Mouse (Mus musculus): ENCODE measurements around the gene Gprc5c. TPM values are rescaled to one million over a fixed set of nuclear protein-coding genes. Genes with fewer than 3 reads are reported as not detected.

Gprc5c gene
- polyA plus RNA-seq, 1 experiment from 2014 or later = 39.2 TPM

- Histone ChIP-seq H3K4me3 (ENCODE audit: low read depth, low read length) (no peak overlapping the region), H3K9me3 (ENCODE audit: low read depth, low read length) (no peaks in the 10 kb centered on the region), H3K27ac (ENCODE audit: low read depth) (no peak overlapping the region), H3K9ac (no peak overlapping the region), H3K27me3 (ENCODE audit: insufficient read depth, low read length) (no peaks in the 10 kb centered on the region), H3K4me1 (ENCODE audit: insufficient read depth) (peaks cover 22% of the 10 kb centered on the region), H3K36me3 (ENCODE audit: insufficient read depth) (no peaks in the 10 kb centered on the region), H3K4me2 (no peak overlapping the region)
- peak; percentile 49 for DNase-seq
- ATAC-seq (ENCODE audit: insufficient read depth) = no peak
- no peak for TF ChIP-seq CTCF (IDR thresholded peaks at IDR 0.05; ENCODE audit: low read depth)
- 38% methylated on average over 5 of the region's 5 CpGs for WGBS
Observed at GRCm38 (mm10) chr11:114833166-114833565, 17.8 kb upstream of the Gprc5c start.

- ATAC-seq (ENCODE audit: insufficient read depth) (peak; percentile 76), DNase-seq (peak; percentile 62)
- H3K27ac ChIP-seq (ENCODE audit: low read depth) = peak overlapping the region; percentile 30; the same call in 1 of the 2 replicates
- WGBS = 9% methylated on average over 8 of the region's 8 CpGs
- no peaks in the 10 kb centered on the region for H3K9me3 ChIP-seq (ENCODE audit: low read depth, low read length)
- H3K9ac ChIP-seq = peak overlapping the region; percentile 9; the same call in 1 of the 2 replicates
- no peaks in the 10 kb centered on the region for H3K36me3 ChIP-seq (ENCODE audit: insufficient read depth)
- TF ChIP-seq CTCF (IDR thresholded peaks at IDR 0.05; ENCODE audit: low read depth) = no peak
- no peaks in the 10 kb centered on the region for H3K27me3 ChIP-seq (ENCODE audit: insufficient read depth, low read length)
- 0 out of 2 replicates have a peak overlapping the region, but pooled peaks have one; percentile 7 for H3K4me2 ChIP-seq
- H3K4me3 ChIP-seq (ENCODE audit: low read depth, low read length) = no peak overlapping the region
- H3K4me1 ChIP-seq (ENCODE audit: insufficient read depth) = peaks cover 6% of the 10 kb centered on the region; the same call in 1 of the 2 replicates
Observed at GRCm38 (mm10) chr11:114843818-114844463, 7.0 kb upstream of the Gprc5c start.

DNA sequence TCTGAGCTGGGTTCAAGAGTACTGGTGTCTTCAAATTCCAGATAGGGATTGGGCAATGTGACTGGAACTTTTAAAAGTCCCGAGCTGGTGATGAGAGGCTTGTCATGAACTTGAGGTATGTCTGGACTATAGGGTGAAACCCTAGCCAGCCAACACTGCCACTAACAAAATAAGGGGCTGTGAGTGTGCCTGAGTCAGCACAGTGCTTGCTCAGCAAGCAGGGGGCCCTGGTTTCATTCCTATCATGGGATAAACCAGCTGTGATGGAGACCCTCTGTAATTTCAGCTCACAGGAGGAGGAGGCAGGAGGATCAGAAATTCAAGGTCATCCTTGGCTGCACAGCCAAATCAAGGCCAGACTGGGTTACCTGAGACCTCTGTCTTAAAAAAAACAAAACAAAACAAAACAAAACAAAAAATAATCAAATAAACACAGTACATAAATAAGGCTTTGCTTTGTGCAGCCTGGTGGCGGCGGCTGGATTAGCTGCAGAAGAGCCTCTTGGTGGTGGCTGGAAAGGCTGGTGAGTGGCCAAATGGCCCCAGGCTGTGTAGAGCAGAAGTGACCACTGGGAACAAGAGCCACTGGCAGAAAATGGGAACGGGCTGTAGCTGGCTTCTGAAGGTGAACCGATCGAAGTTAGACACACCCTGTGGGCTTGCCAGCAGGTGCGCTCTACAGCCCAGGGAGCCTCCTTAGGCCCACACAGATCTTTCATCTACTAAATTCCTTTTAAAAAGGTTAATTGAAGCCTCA, 6.3 kb upstream of the Gprc5c start:
- peak; percentile 19; the same call in 1 of the 2 replicates for ATAC-seq (ENCODE audit: insufficient read depth)

DNA sequence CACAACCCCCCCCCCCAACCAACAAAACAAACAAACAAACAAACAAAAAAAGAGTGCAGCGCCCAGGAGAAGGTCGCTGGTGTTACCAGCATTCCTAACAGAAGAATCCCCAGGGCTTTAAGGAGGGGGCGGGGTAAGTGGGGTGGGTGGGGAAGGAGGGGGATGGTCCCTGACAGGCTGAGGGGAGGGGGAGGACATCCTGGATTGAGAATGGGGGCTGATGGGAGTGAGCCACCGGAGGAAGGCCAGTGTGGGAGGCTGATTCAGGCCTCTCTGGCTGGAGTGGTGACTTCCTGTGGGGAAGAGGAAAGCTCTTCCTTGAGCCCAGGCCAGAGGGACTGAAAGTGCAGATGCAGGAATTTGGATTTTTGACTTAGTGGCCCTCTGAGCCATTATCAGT, 4.6 kb upstream of the Gprc5c start:
- no peaks in the 10 kb centered on the region for H3K27me3 ChIP-seq (ENCODE audit: insufficient read depth, low read length)
- H3K36me3 ChIP-seq (ENCODE audit: insufficient read depth) = no peaks in the 10 kb centered on the region
- no peak overlapping the region for H3K27ac ChIP-seq (ENCODE audit: low read depth)
- no peak overlapping the region for H3K9ac ChIP-seq
- no peak for TF ChIP-seq CTCF (IDR thresholded peaks at IDR 0.05; ENCODE audit: low read depth)
- H3K4me1 ChIP-seq (ENCODE audit: insufficient read depth) = peaks cover 6% of the 10 kb centered on the region; the same call in 1 of the 2 replicates
- no peak overlapping the region for H3K4me3 ChIP-seq (ENCODE audit: low read depth, low read length)
- DNase-seq (no peak), ATAC-seq (ENCODE audit: insufficient read depth) (no peak)
- WGBS = 65% methylated on average over 4 of the region's 4 CpGs
- H3K9me3 ChIP-seq (ENCODE audit: low read depth, low read length) = no peaks in the 10 kb centered on the region
- no peak overlapping the region for H3K4me2 ChIP-seq

More for the DNA sequence above, 6.3 kb upstream of the Gprc5c start:
- Histone ChIP-seq H3K4me1 (ENCODE audit: insufficient read depth) (peaks cover 6% of the 10 kb centered on the region; the same call in 1 of the 2 replicates), H3K4me3 (ENCODE audit: low read depth, low read length) (no peak overlapping the region), H3K4me2 (no peak overlapping the region), H3K9ac (no peak overlapping the region), H3K27me3 (ENCODE audit: insufficient read depth, low read length) (no peaks in the 10 kb centered on the region), H3K36me3 (ENCODE audit: insufficient read depth) (no peaks in the 10 kb centered on the region), H3K9me3 (ENCODE audit: low read depth, low read length) (no peaks in the 10 kb centered on the region), H3K27ac (ENCODE audit: low read depth) (no peak overlapping the region)
- no peak for TF ChIP-seq CTCF (IDR thresholded peaks at IDR 0.05; ENCODE audit: low read depth)
- no peak for DNase-seq
- 78% methylated on average over 7 of the region's 7 CpGs for WGBS

DNA sequence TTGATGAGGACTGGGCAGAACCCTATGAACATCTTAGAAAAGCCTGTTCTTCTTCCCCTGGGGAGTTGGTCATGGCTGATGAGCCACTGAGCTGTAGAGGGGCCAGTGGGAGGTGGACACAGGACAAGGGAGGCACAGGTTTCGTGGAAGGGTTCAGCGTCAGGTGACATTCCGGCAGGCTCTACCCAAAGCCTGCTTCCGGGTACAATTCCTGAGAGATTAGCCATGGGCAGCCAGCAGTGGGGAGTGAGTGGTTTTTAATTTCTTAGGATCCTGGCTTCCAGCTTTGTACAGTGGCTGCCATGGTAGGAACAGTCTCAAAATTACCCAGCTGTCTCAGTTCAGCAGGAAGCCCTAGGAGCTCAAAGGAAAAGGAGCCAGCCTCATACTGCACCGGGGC, 3.9 kb upstream of the Gprc5c start:
- H3K9me3 ChIP-seq (ENCODE audit: low read depth, low read length) = no peaks in the 10 kb centered on the region
- ATAC-seq (ENCODE audit: insufficient read depth) = no peak
- peaks cover 6% of the 10 kb centered on the region; the same call in 1 of the 2 replicates for H3K4me1 ChIP-seq (ENCODE audit: insufficient read depth)
- DNase-seq = no peak
- no peak overlapping the region for H3K4me3 ChIP-seq (ENCODE audit: low read depth, low read length)
- no peak for TF ChIP-seq CTCF (IDR thresholded peaks at IDR 0.05; ENCODE audit: low read depth)
- no peaks in the 10 kb centered on the region for H3K36me3 ChIP-seq (ENCODE audit: insufficient read depth)
- WGBS = 81% methylated on average over 5 of the region's 5 CpGs
- no peak overlapping the region for H3K27ac ChIP-seq (ENCODE audit: low read depth)
- no peaks in the 10 kb centered on the region for H3K27me3 ChIP-seq (ENCODE audit: insufficient read depth, low read length)
- no peak overlapping the region for H3K9ac ChIP-seq
- no peak overlapping the region for H3K4me2 ChIP-seq

DNA sequence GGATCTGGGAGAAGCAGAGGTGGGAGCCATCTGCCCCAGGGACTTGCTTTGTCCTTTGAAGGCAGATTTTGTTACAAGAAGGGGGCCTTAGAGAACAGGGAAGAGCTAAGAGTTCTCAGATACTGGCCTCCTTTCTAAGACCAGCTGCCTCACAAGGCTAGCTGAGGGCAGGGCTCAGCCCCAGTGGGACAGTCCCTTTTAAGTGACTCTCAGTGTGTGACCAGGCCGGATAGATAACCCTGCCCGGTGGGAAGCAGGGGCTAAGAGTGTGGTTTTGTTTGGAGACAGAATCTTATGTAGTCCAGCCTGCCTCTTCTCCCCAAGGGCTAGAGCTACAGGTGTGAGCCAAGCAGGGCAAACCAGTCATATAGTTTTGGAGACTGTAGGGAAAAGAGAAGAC, 1.4 kb upstream of the Gprc5c start:
- Histone ChIP-seq H3K9me3 (ENCODE audit: low read depth, low read length) (no peaks in the 10 kb centered on the region), H3K36me3 (ENCODE audit: insufficient read depth) (no peaks in the 10 kb centered on the region), H3K4me3 (ENCODE audit: low read depth, low read length) (no peak overlapping the region), H3K4me1 (ENCODE audit: insufficient read depth) (no peaks in the 10 kb centered on the region; the same call in 1 of the 2 replicates), H3K27ac (ENCODE audit: low read depth) (peak overlapping the region; percentile 93), H3K4me2 (peak overlapping the region; percentile 99; the same call in 1 of the 2 replicates), H3K27me3 (ENCODE audit: insufficient read depth, low read length) (no peaks in the 10 kb centered on the region), H3K9ac (no peak overlapping the region)
- WGBS = 8% methylated on average over 2 of the region's 2 CpGs
- no peak for TF ChIP-seq CTCF (IDR thresholded peaks at IDR 0.05; ENCODE audit: low read depth)
- no peak for ATAC-seq (ENCODE audit: insufficient read depth)
- DNase-seq = no peak

DNA sequence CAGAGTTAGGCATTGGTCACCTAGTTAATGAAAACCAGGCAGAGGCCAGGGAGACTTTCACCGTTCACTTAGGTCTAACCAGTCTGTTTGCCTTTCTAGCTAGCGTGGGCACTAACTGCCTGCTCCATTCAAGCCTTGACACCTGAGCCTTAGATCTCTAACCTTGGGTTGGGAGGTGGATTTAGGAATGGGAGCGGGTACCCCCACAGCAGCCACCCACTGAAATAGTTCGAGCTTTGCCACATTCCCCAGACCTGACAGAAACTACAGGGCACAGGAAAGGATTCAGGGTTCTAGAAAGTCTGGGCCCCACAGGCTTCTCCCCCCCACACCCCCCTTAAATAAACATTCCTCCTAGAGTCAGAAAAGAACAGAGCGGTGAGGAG, 893 bp upstream of the Gprc5c start:
- Histone ChIP-seq H3K4me1 (ENCODE audit: insufficient read depth) (no peaks in the 10 kb centered on the region; the same call in 1 of the 2 replicates), H3K9ac (0 out of 2 replicates have a peak overlapping the region, but pooled peaks have one; percentile 81)
- no peak for TF ChIP-seq CTCF (IDR thresholded peaks at IDR 0.05; ENCODE audit: low read depth)

More for the DNA sequence above, 893 bp upstream of the Gprc5c start:
- Histone ChIP-seq H3K4me2 (peak overlapping the region; percentile 99), H3K27ac (ENCODE audit: low read depth) (peak overlapping the region; percentile 93), H3K9me3 (ENCODE audit: low read depth, low read length) (no peaks in the 10 kb centered on the region), H3K27me3 (ENCODE audit: insufficient read depth, low read length) (no peaks in the 10 kb centered on the region), H3K36me3 (ENCODE audit: insufficient read depth) (no peaks in the 10 kb centered on the region), H3K4me3 (ENCODE audit: low read depth, low read length) (peak overlapping the region; percentile 72)
- ATAC-seq (ENCODE audit: insufficient read depth) = 0 out of 2 replicates have a peak, but pooled peaks have one; percentile 5
- 29% methylated on average over 5 of the region's 5 CpGs for WGBS
- no peak for DNase-seq
